Mouse (Mus musculus): ENCODE data around the gene Pqlc2. TPM values are rescaled to one million over a fixed set of nuclear protein-coding genes. Genes with fewer than 3 reads are reported as not detected.

Pqlc2 gene
- polyA plus RNA-seq, 1 experiment from 2014 or later = 92.6 TPM

- Histone ChIP-seq H3K9me3 (ENCODE audit: control insufficient read depth) (no peaks in the 10 kb centered on the region), H3K27ac (ENCODE audit: low read depth, low read length) (no peak overlapping the region), H3K9ac (ENCODE audit: low read depth, low read length) (no peak overlapping the region), H3K4me1 (replicated peaks; ENCODE audit: control insufficient read depth, insufficient read depth, low read length) (no peaks in the 10 kb centered on the region), H3K4me2 (replicated peaks; ENCODE audit: low read depth) (no peak overlapping the region), H3K4me3 (ENCODE audit: low read depth, low read length) (no peak overlapping the region), H3K36me3 (ENCODE audit: control insufficient read depth, insufficient read depth) (peaks cover 36% of the 10 kb centered on the region), H3K27me3 (replicated peaks; ENCODE audit: control insufficient read depth, insufficient read depth, low read length) (no peaks in the 10 kb centered on the region)
- no peak for ATAC-seq
- no peak for TF ChIP-seq CTCF (IDR thresholded peaks at IDR 0.05; ENCODE audit: low read depth)
- 86% methylated on average over 10 of the region's 10 CpGs for WGBS
Observed at GRCm38 (mm10) chr4:139272951-139273680, 37.4 kb downstream of the Pqlc2 start.

GRCm38 (mm10) chr4:139271562-139271961, 38.9 kb downstream of the Pqlc2 start:
- ATAC-seq = 0 out of 2 replicates have a peak, but pooled peaks have one; percentile 8
- Histone ChIP-seq H3K27ac (ENCODE audit: low read depth, low read length) (no peak overlapping the region; the same call in 1 of the 2 replicates), H3K4me2 (replicated peaks; ENCODE audit: low read depth) (no peak overlapping the region), H3K9ac (ENCODE audit: low read depth, low read length) (no peak overlapping the region), H3K4me1 (replicated peaks; ENCODE audit: control insufficient read depth, insufficient read depth, low read length) (no peaks in the 10 kb centered on the region), H3K36me3 (ENCODE audit: control insufficient read depth, insufficient read depth) (peaks cover 44% of the 10 kb centered on the region), H3K4me3 (ENCODE audit: low read depth, low read length) (no peak overlapping the region), H3K27me3 (replicated peaks; ENCODE audit: control insufficient read depth, insufficient read depth, low read length) (no peaks in the 10 kb centered on the region), H3K9me3 (ENCODE audit: control insufficient read depth) (no peaks in the 10 kb centered on the region)
- no peak for TF ChIP-seq CTCF (IDR thresholded peaks at IDR 0.05; ENCODE audit: low read depth)
- 52% methylated on average over 9 of the region's 9 CpGs for WGBS

DNA sequence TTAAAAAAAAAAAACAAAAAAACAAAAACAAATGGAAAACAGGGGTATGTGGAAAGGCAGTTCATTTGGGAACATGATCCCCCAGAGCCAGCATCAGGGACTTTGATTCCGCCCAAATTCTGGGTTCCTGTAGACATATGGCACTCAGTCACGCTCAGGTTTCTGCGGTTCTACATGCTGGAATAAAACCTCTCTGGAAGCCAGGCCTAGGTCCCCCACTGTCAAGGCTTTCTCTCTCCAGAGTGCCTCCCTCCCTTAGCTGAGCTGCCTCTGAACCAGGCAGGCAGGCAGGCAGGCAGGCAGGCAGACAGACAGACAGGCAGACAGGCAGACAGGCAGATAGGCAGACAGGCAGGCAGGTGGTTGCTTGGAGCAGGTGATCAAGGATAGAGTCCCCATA, 40.3 kb downstream of the Pqlc2 start:
- no peak overlapping the region for H3K27ac ChIP-seq (ENCODE audit: low read depth, low read length)
- H3K36me3 ChIP-seq (ENCODE audit: control insufficient read depth, insufficient read depth) = peaks cover 51% of the 10 kb centered on the region
- H3K4me1 ChIP-seq (replicated peaks; ENCODE audit: control insufficient read depth, insufficient read depth, low read length) = no peaks in the 10 kb centered on the region
- H3K4me3 ChIP-seq (ENCODE audit: low read depth, low read length) = no peak overlapping the region
- H3K9ac ChIP-seq (ENCODE audit: low read depth, low read length) = no peak overlapping the region
- H3K9me3 ChIP-seq (ENCODE audit: control insufficient read depth) = no peaks in the 10 kb centered on the region
- H3K27me3 ChIP-seq (replicated peaks; ENCODE audit: control insufficient read depth, insufficient read depth, low read length) = no peaks in the 10 kb centered on the region
- no peak overlapping the region for H3K4me2 ChIP-seq (replicated peaks; ENCODE audit: low read depth)
- no peak for ATAC-seq
- no peak for TF ChIP-seq CTCF (IDR thresholded peaks at IDR 0.05; ENCODE audit: low read depth)
- 96% methylated on average over 3 of the region's 3 CpGs for WGBS

DNA sequence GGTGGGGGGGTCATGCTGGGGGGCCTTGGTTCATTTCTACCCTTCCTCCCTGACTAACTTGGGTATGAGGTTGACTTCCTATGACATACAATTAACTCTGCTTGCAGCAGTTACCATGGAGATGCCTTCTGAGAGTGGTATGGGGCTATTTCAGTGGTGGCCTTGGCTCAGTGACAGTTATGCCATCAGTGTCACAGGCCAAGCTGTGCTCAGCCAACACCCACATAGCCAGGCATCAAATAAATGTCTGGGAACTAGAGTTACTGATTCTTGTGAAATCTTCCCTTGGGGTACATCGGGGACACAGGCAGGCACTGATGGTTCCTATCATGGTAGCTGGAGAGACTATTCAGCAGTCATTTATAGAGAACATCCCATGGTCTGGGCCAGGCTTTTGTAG, 42.3 kb downstream of the Pqlc2 start:
- no peaks in the 10 kb centered on the region for H3K27me3 ChIP-seq (replicated peaks; ENCODE audit: control insufficient read depth, insufficient read depth, low read length)
- WGBS = 81% methylated on average over 1 of the region's 1 CpGs
- H3K36me3 ChIP-seq (ENCODE audit: control insufficient read depth, insufficient read depth) = peaks cover 52% of the 10 kb centered on the region
- H3K4me3 ChIP-seq (ENCODE audit: low read depth, low read length) = no peak overlapping the region
- no peaks in the 10 kb centered on the region for H3K4me1 ChIP-seq (replicated peaks; ENCODE audit: control insufficient read depth, insufficient read depth, low read length)
- no peak overlapping the region for H3K9ac ChIP-seq (ENCODE audit: low read depth, low read length)
- H3K27ac ChIP-seq (ENCODE audit: low read depth, low read length) = no peak overlapping the region
- no peak for ATAC-seq
- no peak for TF ChIP-seq CTCF (IDR thresholded peaks at IDR 0.05; ENCODE audit: low read depth)
- H3K4me2 ChIP-seq (replicated peaks; ENCODE audit: low read depth) = no peak overlapping the region
- H3K9me3 ChIP-seq (ENCODE audit: control insufficient read depth) = no peaks in the 10 kb centered on the region

- no peak for ATAC-seq
- no peak overlapping the region for H3K4me3 ChIP-seq (ENCODE audit: low read depth, low read length)
- no peaks in the 10 kb centered on the region for H3K27me3 ChIP-seq (replicated peaks; ENCODE audit: control insufficient read depth, insufficient read depth, low read length)
- WGBS = 89% methylated on average over 3 of the region's 3 CpGs
- H3K9me3 ChIP-seq (ENCODE audit: control insufficient read depth) = no peaks in the 10 kb centered on the region
- TF ChIP-seq CTCF (IDR thresholded peaks at IDR 0.05; ENCODE audit: low read depth) = no peak
- no peak overlapping the region for H3K9ac ChIP-seq (ENCODE audit: low read depth, low read length)
- no peaks in the 10 kb centered on the region for H3K4me1 ChIP-seq (replicated peaks; ENCODE audit: control insufficient read depth, insufficient read depth, low read length)
- H3K27ac ChIP-seq (ENCODE audit: low read depth, low read length) = no peak overlapping the region
- H3K36me3 ChIP-seq (ENCODE audit: control insufficient read depth, insufficient read depth) = peaks cover 61% of the 10 kb centered on the region
- no peak overlapping the region for H3K4me2 ChIP-seq (replicated peaks; ENCODE audit: low read depth)
Observed at GRCm38 (mm10) chr4:139267335-139267734, 43.2 kb downstream of the Pqlc2 start.

DNA sequence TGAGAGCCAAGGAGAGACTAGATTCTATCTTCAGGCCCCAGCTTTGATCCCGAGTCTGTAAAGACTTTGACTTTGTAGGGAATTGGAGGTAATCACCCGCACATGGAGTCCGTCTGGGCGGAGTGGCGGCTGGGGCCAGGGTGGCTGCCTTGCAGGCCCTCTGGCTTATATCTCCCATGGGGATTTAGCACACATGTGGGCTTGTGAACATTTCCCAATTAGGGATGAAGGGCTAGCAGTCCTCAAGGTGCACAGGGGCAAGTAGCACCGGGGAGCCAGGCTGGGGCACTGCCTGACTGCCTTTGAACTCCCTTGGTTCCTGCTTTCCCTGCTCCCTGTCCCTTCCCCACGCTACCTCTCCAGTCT, 44.0 kb downstream of the Pqlc2 start:
- Histone ChIP-seq H3K4me2 (replicated peaks; ENCODE audit: low read depth) (no peak overlapping the region), H3K4me3 (ENCODE audit: low read depth, low read length) (no peak overlapping the region), H3K36me3 (ENCODE audit: control insufficient read depth, insufficient read depth) (peaks cover 69% of the 10 kb centered on the region), H3K9me3 (ENCODE audit: control insufficient read depth) (no peaks in the 10 kb centered on the region), H3K27me3 (replicated peaks; ENCODE audit: control insufficient read depth, insufficient read depth, low read length) (no peaks in the 10 kb centered on the region), H3K27ac (ENCODE audit: low read depth, low read length) (no peak overlapping the region), H3K9ac (ENCODE audit: low read depth, low read length) (no peak overlapping the region), H3K4me1 (replicated peaks; ENCODE audit: control insufficient read depth, insufficient read depth, low read length) (no peaks in the 10 kb centered on the region)
- WGBS = 80% methylated on average over 7 of the region's 7 CpGs
- TF ChIP-seq CTCF (IDR thresholded peaks at IDR 0.05; ENCODE audit: low read depth) = no peak
- ATAC-seq = no peak

Measured in intestine, postnatal 0 days (tissue).